Mouse (Mus musculus) cerebellum, adult 8-10 months (tissue): Measurements from ENCODE around the gene Gpatch4.

ENCODE experiments used
- DNase-seq: peaks from one replicate; pipeline ENCODE4 v3.0.0; 2022

The Gpatch4 gene

GRCm38 (mm10) chr3:88101736-88102135 lies 58.8 kb downstream of the Gpatch4 start:
- no peak for DNase-seq

- no peak for DNase-seq
Observed at GRCm38 (mm10) chr3:88102196-88102595, 59.3 kb downstream of the Gpatch4 start.

GRCm38 (mm10) chr3:88102611-88103010 lies 59.7 kb downstream of the Gpatch4 start:
- no peak for DNase-seq
